Mouse (Mus musculus): ENCODE data around the gene Pcnx.
"Not testable (repeated sequence)": the region's sequence is repeated elsewhere in the genome, so short reads cannot be mapped to it uniquely, and the experiment has no call there.

Gene Pcnx

GRCm38 (mm10) chr12:81971042-81971883, 111.4 kb downstream of the Pcnx start:
- DNase-seq = peak; percentile 33 to 34

GRCm38 (mm10) chr12:81971884-81972362, 112.1 kb downstream of the Pcnx start:
- peak; percentile 82 to 89 for DNase-seq

- DNase-seq = peak in 1 of 2 experiments; percentile 56
Measured at GRCm38 (mm10) chr12:81974806-81975205, 115.0 kb downstream of the Pcnx start.

GRCm38 (mm10) chr12:81977346-81977745, 117.5 kb downstream of the Pcnx start:
- no peak for DNase-seq

- DNase-seq = no peak
Measured at GRCm38 (mm10) chr12:81979312-81979711, 119.5 kb downstream of the Pcnx start.

- DNase-seq = no peak
Measured at GRCm38 (mm10) chr12:81992106-81992505, 132.3 kb downstream of the Pcnx start.

- no peak for DNase-seq
Measured at GRCm38 (mm10) chr12:81992996-81993395, 133.2 kb downstream of the Pcnx start.

- DNase-seq = no peak
Measured at GRCm38 (mm10) chr12:81994911-81995667, 135.3 kb downstream of the Pcnx start.

- no peak for DNase-seq
Measured at GRCm38 (mm10) chr12:81996679-81997362, 137.0 kb downstream of the Pcnx start.

GRCm38 (mm10) chr12:81997497-81997896, 137.7 kb downstream of the Pcnx start:
- DNase-seq = no peak

- DNase-seq = not testable (repeated sequence)
Measured at GRCm38 (mm10) chr12:82002697-82003096, 142.9 kb downstream of the Pcnx start.

GRCm38 (mm10) chr12:82025901-82026633, 166.2 kb downstream of the Pcnx start:
- not testable (repeated sequence) for DNase-seq

- not testable (repeated sequence) for DNase-seq
Measured at GRCm38 (mm10) chr12:82033524-82033923, 173.7 kb downstream of the Pcnx start.

- not testable (repeated sequence) for DNase-seq
Measured at GRCm38 (mm10) chr12:82033973-82034372, 174.2 kb downstream of the Pcnx start.

- DNase-seq = not testable (repeated sequence)
Measured at GRCm38 (mm10) chr12:82044078-82044477, 184.3 kb downstream of the Pcnx start.
